Mouse (Mus musculus) thymus, postnatal 25 days (tissue): ENCODE data around the gene Xpc.

Source experiments
- DNase-seq: peaks from one replicate; pipeline ENCODE4 v3.0.0; 2022

The Xpc gene

GRCm38 (mm10) chr6:91522816-91523215, 7.1 kb upstream of the Xpc start:
- DNase-seq: no peak

- DNase-seq: no peak
Measured at GRCm38 (mm10) chr6:91518454-91519020, 2.8 kb upstream of the Xpc start.

- DNase-seq: peak; percentile 36
Measured at GRCm38 (mm10) chr6:91514737-91515362, 838 bp downstream of the Xpc start.

- DNase-seq: no peak
Measured at GRCm38 (mm10) chr6:91514135-91514534, 1.6 kb downstream of the Xpc start.

- no peak for DNase-seq
Measured at GRCm38 (mm10) chr6:91510211-91510610, 5.5 kb downstream of the Xpc start.

GRCm38 (mm10) chr6:91509326-91509725, 6.4 kb downstream of the Xpc start:
- peak; percentile 88 for DNase-seq

- DNase-seq: peak; percentile 60
Measured at GRCm38 (mm10) chr6:91508041-91508440, 7.6 kb downstream of the Xpc start.

GRCm38 (mm10) chr6:91506036-91506435, 9.7 kb downstream of the Xpc start:
- DNase-seq: peak; percentile 76

GRCm38 (mm10) chr6:91503302-91503701, 12.4 kb downstream of the Xpc start:
- no peak for DNase-seq

- DNase-seq: no peak
Measured at GRCm38 (mm10) chr6:91494526-91494925, 21.2 kb downstream of the Xpc start.

GRCm38 (mm10) chr6:91493053-91493452, 22.6 kb downstream of the Xpc start:
- DNase-seq: no peak

- DNase-seq: no peak
Measured at GRCm38 (mm10) chr6:91491004-91491403, 24.7 kb downstream of the Xpc start.

- no peak for DNase-seq
Measured at GRCm38 (mm10) chr6:91489872-91490271, 25.8 kb downstream of the Xpc start.

- DNase-seq: no peak
Measured at GRCm38 (mm10) chr6:91488496-91489212, 27.0 kb downstream of the Xpc start.

GRCm38 (mm10) chr6:91486736-91487453, 28.8 kb downstream of the Xpc start:
- no peak for DNase-seq

- no peak for DNase-seq
Measured at GRCm38 (mm10) chr6:91483371-91483770, 32.3 kb downstream of the Xpc start.

GRCm38 (mm10) chr6:91476541-91476940, 39.1 kb downstream of the Xpc start:
- DNase-seq: no peak

GRCm38 (mm10) chr6:91474441-91475190, 41.1 kb downstream of the Xpc start:
- DNase-seq: no peak

- no peak for DNase-seq
Measured at GRCm38 (mm10) chr6:91473805-91474440, 41.8 kb downstream of the Xpc start.

GRCm38 (mm10) chr6:91472868-91473804, 42.6 kb downstream of the Xpc start, which contains the start of the genes Chchd4 and Tmem43:
Gene Chchd4 (minus strand): TSS chr6:91473546.
Gene Tmem43 (plus strand): TSS chr6:91473703.
- DNase-seq: peak; percentile 98

- peak; percentile 14 for DNase-seq
Measured at GRCm38 (mm10) chr6:91472319-91472718, 43.4 kb downstream of the Xpc start.
